Mouse (Mus musculus) cerebellum, adult 9-11 months (tissue): ENCODE measurements around the gene Tbx4.

Experiments used
- DNase-seq: peaks from one replicate; pipeline ENCODE4 v3.0.0; 2022

Gene Tbx4

DNA sequence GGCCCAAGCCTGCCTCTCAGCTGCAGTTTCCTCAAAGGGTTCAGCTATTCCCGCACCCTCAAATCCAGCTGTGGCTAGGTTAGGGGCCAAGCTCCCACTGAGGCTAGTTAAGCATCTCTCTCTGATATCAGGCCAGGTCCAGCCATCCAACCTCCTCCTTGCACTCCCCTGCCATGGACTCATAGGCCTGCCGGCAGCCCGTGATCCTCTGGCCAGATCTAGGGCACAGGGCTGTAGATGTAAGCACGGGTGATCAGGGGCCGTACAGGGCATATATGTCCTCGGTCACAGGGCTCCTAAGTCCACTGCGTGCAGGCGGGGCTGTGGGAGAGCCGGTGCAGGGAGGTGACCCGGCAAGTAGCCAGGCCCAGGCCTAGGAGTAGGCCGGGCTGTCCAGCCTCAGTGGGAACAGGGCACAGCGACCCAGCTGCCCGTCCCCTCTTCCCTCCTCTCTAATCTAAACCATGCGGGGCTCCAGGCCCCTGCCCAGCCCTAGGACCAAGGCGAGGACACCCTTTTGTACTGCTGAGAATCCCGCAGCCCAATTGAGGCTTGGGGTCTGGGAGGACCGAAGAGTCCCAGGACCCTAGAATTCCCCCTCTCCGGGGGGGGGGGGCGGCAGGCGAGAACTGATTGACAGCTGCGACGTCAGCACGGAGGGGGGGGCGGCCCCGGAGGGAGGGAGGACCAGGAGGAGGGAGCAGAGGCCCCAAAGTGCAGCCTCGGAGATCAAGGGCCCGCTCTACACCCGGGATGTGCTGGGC lies at the start of gene Tbx4:
Tbx4 (plus strand) TSS at position 758 of the 764 bp plus-strand sequence.
- no peak for DNase-seq

DNA sequence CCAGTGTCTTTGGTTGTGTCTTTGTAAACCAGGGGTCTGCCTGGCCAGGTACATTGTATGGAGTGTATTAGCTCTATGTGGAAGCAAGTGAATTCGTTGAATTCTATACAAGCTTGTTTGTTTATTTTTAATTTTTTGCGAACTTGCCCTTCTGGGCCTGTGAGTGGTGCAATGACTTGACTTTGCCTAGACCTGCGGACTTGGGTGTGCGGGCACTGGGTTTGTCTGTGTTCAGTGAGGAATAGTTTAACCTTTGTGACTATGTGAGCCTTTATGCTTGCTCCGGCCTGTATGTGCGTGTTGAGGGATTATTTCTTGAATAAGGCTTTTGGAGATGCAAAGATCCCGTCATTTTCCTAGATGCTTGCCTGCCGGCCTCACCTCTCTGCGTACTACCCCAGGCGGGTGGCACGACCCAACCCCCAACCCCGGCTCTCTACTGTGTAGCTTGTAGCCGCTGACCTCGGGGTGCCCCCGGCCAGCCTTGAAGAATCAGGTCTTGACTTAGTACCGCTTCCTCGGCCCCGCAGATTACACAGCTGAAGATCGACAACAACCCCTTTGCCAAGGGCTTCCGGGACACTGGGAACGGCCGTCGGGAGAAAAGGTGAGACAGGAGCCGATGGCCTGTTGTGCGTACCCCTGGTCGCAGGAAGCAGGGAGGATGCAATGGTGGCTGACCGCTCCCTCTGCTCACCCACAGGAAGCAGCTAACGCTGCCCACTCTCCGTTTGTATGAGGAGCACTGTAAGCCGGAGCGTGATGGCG lies 49.5 kb upstream of the Tbx4 start:
- no peak for DNase-seq

DNA sequence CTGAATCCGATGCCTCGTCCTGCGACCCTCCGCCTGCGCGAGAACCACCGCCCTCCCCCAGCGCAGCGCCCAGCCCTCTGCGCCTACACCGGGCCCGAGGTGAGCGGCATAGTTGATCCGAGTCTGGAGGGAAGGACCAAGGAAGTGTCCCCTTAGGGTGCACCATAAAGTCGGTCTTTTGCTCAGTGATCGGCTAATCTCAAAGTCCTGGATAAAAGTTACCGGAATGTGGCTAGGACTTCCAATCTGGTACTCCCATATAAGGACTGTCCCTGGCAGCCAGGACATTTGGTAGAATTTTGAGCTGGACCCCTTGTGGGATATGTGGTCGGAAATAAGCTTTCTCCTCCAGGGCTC lies 49.0 kb upstream of the Tbx4 start:
- no peak for DNase-seq

DNA sequence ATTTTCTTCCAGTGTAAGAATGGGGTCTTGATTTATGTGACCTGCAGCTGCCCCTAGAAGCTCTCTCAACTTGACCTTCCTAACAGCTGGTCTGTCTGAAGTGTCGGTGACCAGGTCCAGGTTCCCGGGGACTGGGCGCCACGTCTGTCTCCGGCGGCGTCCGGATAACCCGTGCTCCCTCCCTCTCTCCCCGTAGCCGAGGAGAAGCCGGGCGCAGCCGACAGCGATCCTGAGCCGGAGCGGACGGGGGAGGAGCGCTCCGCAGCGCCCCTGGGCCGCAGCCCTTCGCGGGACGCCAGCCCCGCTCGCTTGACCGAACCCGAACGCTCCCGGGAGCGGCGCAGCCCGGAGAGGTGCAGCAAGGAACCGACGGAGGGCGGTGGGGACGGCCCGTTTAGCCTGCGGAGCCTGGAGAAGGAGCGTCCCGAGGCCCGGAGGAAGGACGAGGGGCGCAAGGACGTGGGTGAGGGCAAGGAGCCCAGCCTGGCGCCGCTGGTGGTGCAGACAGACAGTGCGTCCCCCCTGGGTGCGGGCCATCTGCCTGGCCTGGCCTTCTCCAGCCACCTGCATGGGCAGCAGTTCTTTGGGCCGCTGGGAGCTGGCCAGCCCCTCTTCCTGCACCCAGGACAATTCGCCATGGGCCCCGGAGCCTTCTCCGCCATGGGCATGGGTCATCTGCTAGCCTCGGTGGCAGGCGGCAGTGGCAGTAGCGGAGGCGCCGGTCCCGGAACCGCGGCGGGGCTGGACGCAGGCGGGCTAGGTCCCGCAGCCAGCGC lies 48.4 kb upstream of the Tbx4 start:
- no peak for DNase-seq

DNA sequence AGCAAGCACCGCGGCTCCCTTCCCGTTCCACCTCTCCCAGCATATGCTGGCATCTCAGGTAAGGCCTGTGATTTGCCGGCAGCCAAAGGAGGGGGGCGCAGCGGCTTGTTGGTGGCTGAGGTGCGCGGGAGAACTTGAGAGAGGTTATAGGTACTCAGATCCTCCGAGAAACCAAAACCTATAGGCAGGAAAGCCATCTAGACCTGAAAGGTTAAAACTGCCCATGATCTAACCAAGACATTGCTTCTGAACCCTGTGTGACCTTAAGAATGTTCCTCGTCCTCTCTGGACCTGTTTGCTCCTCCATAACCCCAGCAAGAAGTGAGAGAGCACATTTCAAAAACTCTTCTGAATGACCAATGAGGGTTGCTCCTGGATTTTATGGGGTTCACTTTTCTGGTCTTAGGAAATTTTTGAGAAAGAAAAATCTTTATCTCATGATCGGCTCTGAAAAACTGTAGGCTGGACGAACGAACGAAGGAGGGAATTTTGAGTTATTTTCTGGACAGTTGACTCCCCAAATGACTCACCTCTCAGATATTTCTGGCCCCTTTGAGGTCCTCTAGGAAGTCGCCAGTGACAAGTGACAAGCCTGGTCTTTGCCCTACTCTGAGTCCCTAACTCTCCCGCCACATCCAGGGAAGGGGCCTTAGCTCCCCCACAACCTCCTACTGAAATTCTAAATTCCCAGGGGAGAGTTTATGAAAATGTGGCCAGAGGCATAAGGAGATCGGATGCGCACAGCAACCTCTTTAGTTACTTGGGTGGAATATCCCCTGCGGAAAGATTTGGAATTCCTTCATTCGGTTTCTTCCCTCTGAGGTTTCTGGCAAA lies 47.6 kb upstream of the Tbx4 start:
- DNase-seq: no peak

DNA sequence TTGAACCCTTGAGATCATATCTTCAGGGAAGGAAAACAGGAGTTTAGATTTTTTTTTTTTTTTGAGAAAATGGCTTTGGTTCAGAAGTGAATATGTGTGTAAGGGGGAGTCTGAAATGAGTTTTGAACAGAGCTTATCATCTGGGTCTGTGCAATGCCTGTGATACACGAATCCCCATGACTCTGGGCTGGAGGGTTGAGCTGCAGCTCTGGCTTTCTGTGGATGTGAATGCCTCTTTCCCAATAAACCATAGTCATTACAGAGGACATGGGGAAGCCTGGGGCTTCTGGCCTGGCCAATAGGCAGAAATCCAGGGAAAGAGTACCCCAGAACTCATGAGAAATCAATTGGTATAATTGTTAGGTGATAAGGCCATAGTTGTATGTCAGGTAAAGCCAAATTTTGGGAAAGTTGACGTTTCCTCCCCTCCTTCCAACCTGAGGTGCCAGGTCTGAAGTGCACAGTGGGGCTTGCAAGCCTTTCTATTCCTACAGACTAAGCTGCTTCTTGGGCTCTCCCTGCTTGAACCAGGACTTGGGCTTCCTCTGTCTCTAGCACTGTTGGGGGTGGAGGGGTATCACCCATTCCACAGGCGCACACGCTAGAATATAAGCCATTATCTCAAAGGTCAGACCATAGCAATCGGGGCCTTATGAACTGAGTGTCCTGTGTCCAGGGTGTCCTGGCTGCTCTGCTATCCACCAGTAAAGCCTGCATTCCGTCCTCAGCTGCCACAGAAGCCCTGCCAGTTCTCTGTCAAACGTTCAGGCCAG lies 46.8 kb upstream of the Tbx4 start:
- DNase-seq: no peak

DNA sequence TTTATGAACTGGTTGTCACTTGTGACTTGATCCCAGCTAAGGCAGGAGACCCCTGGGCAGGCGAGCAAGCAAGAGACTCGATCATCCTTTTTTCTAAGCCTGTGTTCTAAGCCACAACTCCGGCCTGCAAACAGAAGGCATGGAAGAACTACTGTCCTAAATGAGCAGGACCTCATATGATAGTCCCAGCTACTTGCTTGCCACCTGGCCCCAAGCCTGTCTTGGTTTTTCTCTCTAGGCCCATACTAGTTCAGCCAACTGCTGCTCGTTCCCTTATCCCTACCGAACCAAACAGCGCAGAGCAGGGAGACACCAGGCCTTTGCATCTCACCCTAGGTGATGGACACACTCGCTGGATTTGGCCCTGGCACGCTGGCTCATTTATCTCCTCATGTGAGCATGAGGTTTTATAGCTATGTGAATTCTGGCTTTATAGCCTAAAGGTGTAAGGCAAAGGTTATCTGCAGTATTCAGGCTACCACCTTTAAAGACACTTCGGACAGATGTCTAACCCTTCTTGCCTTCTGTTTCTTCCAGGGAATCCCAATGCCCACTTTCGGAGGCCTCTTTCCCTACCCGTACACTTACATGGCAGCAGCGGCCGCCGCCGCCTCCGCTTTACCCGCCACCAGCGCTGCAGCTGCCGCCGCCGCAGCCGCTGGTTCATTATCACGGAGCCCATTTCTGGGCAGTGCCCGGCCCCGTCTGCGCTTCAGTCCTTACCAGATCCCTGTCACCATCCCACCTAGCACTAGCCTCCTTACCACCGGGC lies 46.0 kb upstream of the Tbx4 start:
- no peak for DNase-seq

DNA sequence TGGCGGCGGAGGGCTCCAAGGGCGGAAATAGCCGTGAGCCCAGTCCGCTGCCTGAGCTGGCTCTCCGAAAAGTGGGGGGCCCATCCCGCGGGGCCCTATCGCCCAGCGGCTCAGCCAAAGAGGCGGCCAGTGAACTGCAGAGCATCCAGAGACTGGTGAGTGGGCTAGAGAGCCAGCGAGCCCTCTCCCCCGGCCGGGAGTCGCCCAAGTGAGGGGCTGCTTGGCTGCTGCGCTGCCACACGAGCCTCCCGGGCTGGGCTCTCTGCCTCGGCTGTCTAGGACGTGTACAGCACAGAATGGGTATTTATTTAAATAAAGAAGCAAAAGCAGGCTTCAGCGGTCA lies 45.4 kb upstream of the Tbx4 start:
- no peak for DNase-seq

DNA sequence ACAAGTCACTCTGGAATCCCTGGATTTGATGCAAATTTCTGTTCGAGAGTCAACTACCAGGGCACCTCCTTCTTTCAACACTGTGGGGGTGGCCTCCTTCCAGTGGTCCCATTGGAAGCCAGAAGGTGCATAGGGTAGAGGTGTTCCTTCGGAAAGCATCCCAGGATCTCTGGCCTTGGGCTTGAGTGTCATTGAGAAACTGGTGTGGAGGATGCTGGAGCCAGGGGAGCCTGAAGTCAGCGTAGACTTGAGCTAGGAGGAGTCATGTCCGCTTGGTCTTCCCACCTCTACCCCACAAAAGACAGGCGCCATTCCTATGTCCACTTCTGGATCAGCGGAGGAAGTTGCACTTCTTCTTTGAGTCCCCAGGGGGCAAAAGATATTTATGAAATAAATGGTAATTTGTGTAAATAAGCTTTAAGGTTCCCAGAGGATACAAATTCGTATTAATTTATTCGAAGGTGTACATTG lies 45.0 kb upstream of the Tbx4 start:
- no peak for DNase-seq

DNA sequence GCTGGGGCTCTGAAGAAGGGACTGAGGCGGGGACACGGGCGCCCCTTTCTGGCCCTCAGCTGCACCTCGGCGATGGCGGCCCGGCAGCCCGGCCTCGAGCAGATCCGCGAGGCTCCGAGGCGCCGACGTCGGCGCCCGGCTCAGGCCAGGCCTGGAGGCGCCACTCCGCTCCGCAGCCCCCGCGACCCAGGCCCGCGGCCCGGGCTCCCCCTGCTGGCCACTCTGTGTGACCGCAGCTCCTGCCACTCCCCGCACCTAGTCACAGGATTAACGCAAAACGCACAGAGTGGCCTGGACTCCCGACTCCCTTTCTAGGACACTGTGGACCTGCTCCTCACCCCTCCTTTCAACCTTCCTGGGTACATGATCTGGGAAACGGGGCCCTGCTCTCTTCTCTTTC lies 44.2 kb upstream of the Tbx4 start:
- no peak for DNase-seq

DNA sequence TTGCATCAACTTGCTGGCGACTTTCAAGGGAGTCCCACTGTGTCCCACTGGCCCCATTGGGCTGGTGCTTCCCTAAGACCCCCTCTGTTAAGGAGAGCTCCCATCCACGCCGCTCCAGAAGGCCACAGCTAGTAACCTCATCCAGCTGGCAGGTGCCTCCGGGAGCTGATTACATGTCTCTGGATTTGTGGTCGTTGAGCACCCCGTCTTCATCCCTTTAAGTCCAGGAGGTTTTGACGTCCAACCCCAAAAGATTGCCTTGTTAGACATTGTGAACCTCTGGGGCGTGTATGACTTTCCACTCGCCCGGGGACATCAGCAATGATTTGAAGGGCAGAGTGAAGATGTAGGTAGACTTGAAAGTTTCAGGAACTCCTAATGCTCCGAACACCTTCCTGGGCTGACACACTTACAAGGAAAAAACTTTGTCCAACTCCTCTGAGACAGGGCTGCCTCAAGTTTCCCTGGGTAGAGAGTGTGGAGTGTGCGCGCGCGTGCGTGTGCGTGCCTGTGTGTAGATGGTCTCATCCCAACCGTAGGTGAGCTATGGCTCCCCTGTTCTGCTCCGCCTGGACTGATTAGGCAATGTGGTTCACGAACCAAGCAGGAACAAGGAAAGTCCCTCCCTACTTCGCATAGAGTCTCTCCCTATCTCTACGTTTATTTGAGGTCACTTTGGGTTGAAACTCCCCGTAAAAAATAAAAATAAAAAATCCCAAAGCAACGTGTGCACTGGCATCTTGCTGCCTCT lies 43.5 kb upstream of the Tbx4 start:
- DNase-seq: no peak

DNA sequence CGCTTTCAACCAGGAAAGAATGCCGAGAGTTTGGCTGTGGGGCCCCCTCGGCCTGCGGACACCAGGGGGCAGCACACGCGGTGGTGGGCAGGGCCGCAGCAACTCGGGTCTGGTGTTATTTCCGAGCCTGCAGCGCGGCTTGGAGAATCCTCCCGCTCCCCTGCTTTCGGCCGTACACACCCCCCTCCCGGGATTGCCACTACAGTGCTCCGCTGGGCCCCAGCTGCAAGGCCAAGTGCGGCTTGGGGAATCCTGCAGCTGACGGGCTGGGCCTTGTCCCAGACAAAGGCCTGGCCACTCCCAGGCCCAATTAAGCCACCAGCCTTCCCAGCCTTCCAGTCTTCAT lies 42.9 kb upstream of the Tbx4 start:
- no peak for DNase-seq

DNA sequence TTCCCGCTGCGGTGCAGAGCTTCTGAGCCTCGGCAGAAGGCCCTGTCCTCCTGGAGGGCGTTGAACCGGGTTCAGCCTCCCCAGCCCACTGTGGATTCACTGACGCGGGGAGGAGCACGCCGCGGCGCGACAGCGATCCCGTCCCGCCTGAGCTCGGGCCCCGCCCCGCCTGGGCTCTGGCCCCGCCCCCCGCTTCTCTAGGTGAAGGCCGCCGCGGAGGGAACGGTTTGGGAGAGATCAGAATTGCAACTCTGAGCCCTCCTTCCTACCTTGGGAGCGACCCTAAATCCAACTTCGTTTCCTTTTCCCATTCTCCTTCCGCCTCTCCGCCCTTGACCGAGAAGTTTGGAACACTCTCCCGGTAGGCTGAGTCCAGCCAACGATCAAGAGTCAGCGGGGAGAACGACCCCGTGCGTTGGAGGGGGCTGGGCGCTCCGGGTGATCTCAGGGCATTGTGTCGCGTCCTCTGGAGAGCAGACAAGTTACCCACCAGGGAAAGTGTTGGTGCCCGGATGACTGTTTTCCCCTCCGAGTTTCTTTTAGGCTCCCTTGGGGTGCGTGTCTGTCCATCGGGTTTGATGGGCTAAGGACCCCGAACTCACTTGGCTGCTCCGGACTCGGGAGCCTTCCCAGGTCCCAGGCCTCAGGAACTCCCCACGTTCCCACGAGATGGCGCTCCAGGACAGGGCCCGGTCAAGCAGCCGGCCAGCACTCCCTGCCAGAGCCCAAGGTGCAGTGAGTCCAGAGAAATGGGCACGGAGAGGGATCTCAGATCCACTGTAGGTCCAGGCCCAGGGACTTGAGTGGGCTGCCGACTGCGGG lies 41.9 kb upstream of the Tbx4 start:
- DNase-seq: peak; percentile 62

DNA sequence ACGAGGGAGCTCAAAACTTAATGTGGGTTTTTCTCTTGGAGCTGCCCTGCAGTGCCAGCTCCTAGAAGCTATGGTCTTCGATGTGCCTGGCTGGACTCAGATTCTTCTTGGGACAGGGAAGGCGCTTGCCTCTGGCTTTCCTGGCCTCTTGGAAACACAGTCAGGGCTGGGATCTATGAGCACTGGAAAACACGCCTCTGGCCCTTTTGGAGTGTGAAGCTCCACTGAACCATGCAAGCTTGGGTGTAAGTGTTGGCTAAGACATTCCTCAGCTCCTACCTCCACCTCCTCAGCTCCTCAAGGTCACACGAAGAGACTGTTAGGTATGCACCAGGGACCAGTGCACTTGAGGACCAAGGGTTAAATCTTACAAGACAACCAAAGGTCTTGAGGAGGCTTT lies 41.3 kb upstream of the Tbx4 start:
- DNase-seq: no peak

DNA sequence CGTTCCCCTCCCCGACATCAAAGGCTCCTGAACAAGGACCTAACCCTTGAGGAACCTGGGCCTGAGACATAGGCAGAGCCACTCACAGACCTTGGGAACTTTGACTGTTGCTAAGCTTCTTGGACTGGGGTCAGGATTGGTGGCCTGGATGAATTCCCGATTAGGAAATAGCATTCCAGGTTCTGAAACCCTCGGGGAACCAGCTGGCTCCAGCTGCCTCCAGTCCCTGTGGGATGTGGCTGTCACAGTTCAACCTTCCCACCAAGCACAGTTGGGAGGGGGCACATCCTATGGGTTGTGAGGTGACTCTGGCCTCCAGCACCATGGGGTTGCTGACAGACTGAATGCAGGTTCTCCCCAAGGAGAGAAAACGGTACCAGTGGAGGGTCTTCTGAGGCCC lies 40.3 kb upstream of the Tbx4 start:
- no peak for DNase-seq

DNA sequence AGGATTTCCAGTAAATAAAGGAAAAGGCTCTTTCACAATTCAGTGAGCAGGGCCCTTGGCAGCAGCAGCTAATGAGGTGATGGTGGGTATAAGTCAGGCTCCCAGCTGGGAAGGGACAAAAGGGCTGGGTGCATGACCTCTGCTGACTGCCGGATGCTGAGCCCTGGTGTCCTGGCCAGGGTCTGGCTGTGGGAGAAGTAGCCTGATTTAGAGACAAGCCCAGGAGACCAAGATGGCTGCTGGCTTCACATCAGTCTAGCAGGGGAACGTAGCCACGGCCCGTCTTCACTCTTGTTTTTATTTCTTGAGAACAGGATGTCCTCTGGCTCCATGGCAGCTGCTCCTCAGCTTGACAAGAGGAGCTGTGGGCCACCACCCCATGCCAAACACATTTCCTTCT lies 39.7 kb upstream of the Tbx4 start:
- no peak for DNase-seq

DNA sequence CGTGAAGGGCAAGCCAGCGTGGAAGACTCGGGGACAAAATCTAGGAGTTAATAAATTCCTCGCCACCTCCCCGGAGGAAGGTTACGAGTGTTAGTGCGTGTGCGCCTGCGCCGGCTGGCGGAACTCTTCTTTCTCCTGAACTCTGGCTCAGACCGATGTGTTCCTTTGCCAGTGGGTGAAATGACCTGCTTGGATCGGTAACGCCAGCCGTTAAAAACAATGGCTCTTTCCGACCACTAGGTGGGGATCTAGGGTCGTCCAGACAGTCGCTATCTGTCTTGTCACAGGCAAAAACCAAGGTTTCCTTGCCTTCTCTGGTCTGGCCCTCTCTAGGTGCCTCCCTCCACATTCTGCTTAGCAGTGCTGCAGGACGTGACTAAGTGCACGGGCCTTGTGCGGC lies 37.2 kb upstream of the Tbx4 start:
- peak; percentile 61 for DNase-seq

DNA sequence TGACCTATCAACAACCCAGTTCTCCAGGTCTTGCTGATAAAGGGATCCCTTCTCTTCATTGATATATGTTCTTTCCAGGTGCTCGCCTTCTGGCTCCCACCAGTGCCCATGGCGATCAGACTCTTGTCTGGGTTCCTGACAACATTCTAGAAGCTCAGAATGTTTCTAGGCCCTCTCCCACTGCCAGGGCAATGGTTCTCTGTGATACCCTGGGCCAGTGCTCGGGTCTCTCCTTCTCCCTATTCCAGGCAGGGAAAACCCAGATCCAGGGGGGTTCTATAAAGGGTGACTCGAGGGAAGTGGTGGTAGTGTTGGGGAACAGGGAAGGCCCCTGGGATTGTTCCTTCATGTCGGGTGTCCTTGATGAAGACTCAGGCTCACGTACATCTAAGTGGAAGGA lies 36.0 kb upstream of the Tbx4 start, which contains the start of gene Gm11444:
Gm11444 (minus strand) TSS at position 101 of the 400 bp plus-strand sequence.
- DNase-seq: no peak

DNA sequence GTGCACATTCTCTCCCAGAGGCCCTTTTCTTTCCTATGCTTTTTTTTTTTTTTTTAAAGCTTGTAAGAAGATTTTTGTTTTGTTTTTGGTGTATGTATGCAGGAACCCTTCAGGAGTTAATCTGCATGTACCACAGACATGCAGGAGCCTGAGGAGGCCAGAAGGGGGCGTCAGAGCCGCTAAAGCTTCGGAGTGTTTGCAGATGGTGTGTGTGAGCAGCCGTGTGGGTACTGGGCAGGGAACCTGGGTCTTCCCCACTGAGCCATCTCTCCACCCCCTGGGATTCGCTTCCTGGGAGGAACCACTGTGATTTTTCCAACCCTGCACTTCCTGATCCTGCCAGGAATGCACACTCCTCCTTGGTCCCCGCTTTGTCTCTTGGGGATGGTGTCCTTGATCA lies 35.5 kb upstream of the Tbx4 start:
- DNase-seq: no peak
